Mouse (Mus musculus) NIH3T3 (cell line): ENCODE data around the gene Gm11077.

ENCODE experiments used
- DNase-seq: peaks from one replicate; pipeline ENCODE4 v3.0.0-alpha.2; 2012; ENCODE audit warnings: low read depth

The Gm11077 gene

GRCm38 (mm10) chr6:140729272-140729671 lies at the start of gene Gm11077:
TSS of gene Gm11077 (plus strand) at chr6:140729284.
- no peak for DNase-seq

- no peak for DNase-seq
Measured at GRCm38 (mm10) chr6:140680713-140681112, 48.4 kb upstream of the Gm11077 start.

GRCm38 (mm10) chr6:140682829-140683228 lies 46.3 kb upstream of the Gm11077 start:
- DNase-seq, result no peak

GRCm38 (mm10) chr6:140684403-140684802 lies 44.7 kb upstream of the Gm11077 start:
- no peak for DNase-seq

GRCm38 (mm10) chr6:140689617-140690404 lies 39.3 kb upstream of the Gm11077 start:
- DNase-seq, result peak; percentile 68

GRCm38 (mm10) chr6:140692160-140692559 lies 36.9 kb upstream of the Gm11077 start:
- DNase-seq, result peak; percentile 55

GRCm38 (mm10) chr6:140696192-140696879 lies 32.7 kb upstream of the Gm11077 start:
- DNase-seq, result no peak

GRCm38 (mm10) chr6:140697994-140698393 lies 31.1 kb upstream of the Gm11077 start:
- no peak for DNase-seq

GRCm38 (mm10) chr6:140698596-140698995 lies 30.5 kb upstream of the Gm11077 start:
- peak; percentile 60 for DNase-seq

- DNase-seq, result no peak
Measured at GRCm38 (mm10) chr6:140701259-140701658, 27.8 kb upstream of the Gm11077 start.

- DNase-seq, result no peak
Measured at GRCm38 (mm10) chr6:140705132-140705531, 24.0 kb upstream of the Gm11077 start.

- DNase-seq, result no peak
Measured at GRCm38 (mm10) chr6:140706056-140706455, 23.0 kb upstream of the Gm11077 start.

- no peak for DNase-seq
Measured at GRCm38 (mm10) chr6:140708059-140708458, 21.0 kb upstream of the Gm11077 start.

- DNase-seq, result peak; percentile 56
Measured at GRCm38 (mm10) chr6:140709415-140710107, 19.5 kb upstream of the Gm11077 start.

GRCm38 (mm10) chr6:140712754-140713153 lies 16.3 kb upstream of the Gm11077 start:
- peak; percentile 83 for DNase-seq

- peak; percentile 93 for DNase-seq
Measured at GRCm38 (mm10) chr6:140714905-140715365, 14.1 kb upstream of the Gm11077 start.

- DNase-seq, result no peak
Measured at GRCm38 (mm10) chr6:140722058-140722457, 7.0 kb upstream of the Gm11077 start.

- DNase-seq, result peak; percentile 52
Measured at GRCm38 (mm10) chr6:140730669-140731401, 1.8 kb downstream of the Gm11077 start.

- DNase-seq, result peak; percentile 61
Measured at GRCm38 (mm10) chr6:140731402-140731730, 2.3 kb downstream of the Gm11077 start.

GRCm38 (mm10) chr6:140732971-140733640 lies 4.0 kb downstream of the Gm11077 start:
- no peak for DNase-seq

GRCm38 (mm10) chr6:140733641-140733986 lies 4.5 kb downstream of the Gm11077 start:
- DNase-seq, result no peak

- DNase-seq, result no peak
Measured at GRCm38 (mm10) chr6:140745586-140745985, 16.5 kb downstream of the Gm11077 start.
